Mouse (Mus musculus): ENCODE results near the gene Pitx1. TPM values are rescaled to one million over a fixed set of nuclear protein-coding genes. Genes with fewer than 3 reads are reported as not detected.
A peak's percentile ranks its signal among the peaks of the same experiment; 100 is the strongest.

Gene Pitx1
- 1.0 and 1.4 TPM in 2 replicates for polyA plus RNA-seq (2015; fragmentation: Nextera tagmentation; extraction: Ambion mirVana)

GRCm38 (mm10) chr13:55836142-55836625 lies at the start of gene Pitx1:
TSS of gene Pitx1 (minus strand) at chr13:55836192.
- Histone ChIP-seq H3K27ac (ENCODE audit: low read length) (no peak within 1 kb of the TSS), H3K9me3 (replicated peaks; ENCODE audit: control insufficient read depth, low read length, poor library complexity, severe bottlenecking) (no peaks in the 10 kb centered on the region; the same call in 1 of the 2 replicates), H3K4me3 (ENCODE audit: low read depth, low read length) (no peak within 1 kb of the TSS), H3K27me3 (ENCODE audit: control insufficient read depth, insufficient read depth, low read depth, low read length) (peaks cover 78% of the 10 kb centered on the region), H3K4me2 (ENCODE audit: low read length) (no peak within 1 kb of the TSS), H3K4me1 (ENCODE audit: control insufficient read depth, insufficient read depth, low read length) (peaks cover 5% of the 10 kb centered on the region), H3K36me3 (ENCODE audit: control insufficient read depth, insufficient read depth, low read length) (no peaks in the 10 kb centered on the region), H3K9ac (ENCODE audit: low read depth, low read length) (no peak within 1 kb of the TSS)
- no peak for ATAC-seq
- WGBS, result under 1% methylated on average over 35 of the region's 36 CpGs

- Histone ChIP-seq H3K27ac (ENCODE audit: low read length) (no peak overlapping the region), H3K27me3 (ENCODE audit: control insufficient read depth, insufficient read depth, low read depth, low read length) (no peaks in the 10 kb centered on the region), H3K4me3 (ENCODE audit: low read depth, low read length) (no peak overlapping the region), H3K4me2 (ENCODE audit: low read length) (no peak overlapping the region), H3K4me1 (ENCODE audit: control insufficient read depth, insufficient read depth, low read length) (0 out of 2 replicates have a peak, but pooled peaks cover 2% of the 10 kb centered on the region), H3K9ac (ENCODE audit: low read depth, low read length) (peak overlapping the region; percentile 40; the same call in 1 of the 2 replicates), H3K36me3 (ENCODE audit: control insufficient read depth, insufficient read depth, low read length) (no peaks in the 10 kb centered on the region), H3K9me3 (replicated peaks; ENCODE audit: control insufficient read depth, low read length, poor library complexity, severe bottlenecking) (no peaks in the 10 kb centered on the region)
- ATAC-seq, result no peak
- 50% methylated on average over 16 of the region's 16 CpGs for WGBS
These were observed 45.6 kb upstream of the Pitx1 start for GRCm38 (mm10) chr13:55881431-55882202.

- 96% methylated on average over 4 of the region's 4 CpGs for WGBS
- H3K4me2 ChIP-seq (ENCODE audit: low read length), result no peak overlapping the region
These were observed 42.4 kb upstream of the Pitx1 start for GRCm38 (mm10) chr13:55878353-55878752.

GRCm38 (mm10) chr13:55871410-55871809 lies 35.4 kb upstream of the Pitx1 start:
- Histone ChIP-seq H3K9ac (ENCODE audit: low read depth, low read length) (no peak overlapping the region), H3K27ac (ENCODE audit: low read length) (no peak overlapping the region), H3K36me3 (ENCODE audit: control insufficient read depth, insufficient read depth, low read length) (no peaks in the 10 kb centered on the region), H3K4me2 (ENCODE audit: low read length) (no peak overlapping the region), H3K4me1 (ENCODE audit: control insufficient read depth, insufficient read depth, low read length) (no peaks in the 10 kb centered on the region), H3K4me3 (ENCODE audit: low read depth, low read length) (no peak overlapping the region), H3K9me3 (replicated peaks; ENCODE audit: control insufficient read depth, low read length, poor library complexity, severe bottlenecking) (no peaks in the 10 kb centered on the region), H3K27me3 (ENCODE audit: control insufficient read depth, insufficient read depth, low read depth, low read length) (no peaks in the 10 kb centered on the region)
- WGBS, result 87% methylated on average over 7 of the region's 7 CpGs
- no peak for ATAC-seq

More at GRCm38 (mm10) chr13:55878353-55878752, 42.4 kb upstream of the Pitx1 start:
- Histone ChIP-seq H3K4me1 (ENCODE audit: control insufficient read depth, insufficient read depth, low read length) (0 out of 2 replicates have a peak, but pooled peaks cover 2% of the 10 kb centered on the region), H3K9ac (ENCODE audit: low read depth, low read length) (no peak overlapping the region), H3K27me3 (ENCODE audit: control insufficient read depth, insufficient read depth, low read depth, low read length) (no peaks in the 10 kb centered on the region), H3K4me3 (ENCODE audit: low read depth, low read length) (no peak overlapping the region), H3K9me3 (replicated peaks; ENCODE audit: control insufficient read depth, low read length, poor library complexity, severe bottlenecking) (no peaks in the 10 kb centered on the region), H3K27ac (ENCODE audit: low read length) (no peak overlapping the region), H3K36me3 (ENCODE audit: control insufficient read depth, insufficient read depth, low read length) (no peaks in the 10 kb centered on the region)
- ATAC-seq, result no peak

DNA sequence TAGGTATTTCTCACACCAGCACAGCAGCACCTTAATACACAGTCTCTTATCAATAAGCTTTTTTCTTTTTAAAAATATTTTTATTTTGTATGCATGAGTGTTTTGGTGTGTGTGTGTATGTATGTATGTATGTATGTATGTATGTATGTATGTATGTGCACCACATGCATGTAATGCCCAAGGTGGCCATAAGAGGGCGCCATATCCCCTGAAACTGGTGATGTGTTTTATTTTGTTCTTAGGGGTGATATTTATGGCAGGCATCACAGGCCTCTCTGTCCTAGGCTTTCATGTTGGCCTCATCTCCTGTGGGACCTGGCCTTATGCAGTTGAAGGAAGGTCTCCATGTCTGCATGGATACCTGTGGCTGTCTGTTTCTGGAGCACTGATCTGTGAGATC lies 34.0 kb upstream of the Pitx1 start:
- H3K4me2 ChIP-seq (ENCODE audit: low read length), result no peak overlapping the region
- 84% methylated on average over 1 of the region's 1 CpGs for WGBS

DNA sequence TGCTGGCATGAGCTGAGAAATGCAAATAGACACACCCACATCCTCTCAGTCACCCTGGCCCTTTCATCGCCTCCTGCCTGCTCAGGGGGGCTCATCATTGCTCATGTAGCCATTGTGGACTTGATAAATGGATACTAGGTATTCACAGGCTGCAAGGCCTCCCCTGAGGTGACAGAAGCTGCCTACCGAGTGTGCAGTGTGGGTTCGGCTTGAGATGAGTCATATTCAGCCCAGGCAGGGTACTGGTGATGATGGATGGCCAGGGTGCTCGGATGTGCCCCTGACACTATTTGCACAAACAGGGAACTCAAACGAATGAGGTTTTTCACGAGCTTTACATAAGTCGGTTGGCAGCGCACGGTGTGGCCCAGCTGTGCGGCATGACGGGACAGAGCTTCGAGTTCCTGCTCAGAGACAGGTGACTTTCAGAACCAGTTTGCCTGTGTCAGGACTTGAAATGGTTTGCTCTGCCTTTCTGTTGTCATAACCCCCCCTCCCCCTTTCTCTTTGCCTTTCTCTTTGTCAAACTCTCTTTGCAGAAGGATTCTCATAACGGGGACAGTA lies 31.6 kb upstream of the Pitx1 start:
- WGBS, result 75% methylated on average over 13 of the region's 13 CpGs
- H3K36me3 ChIP-seq (ENCODE audit: control insufficient read depth, insufficient read depth, low read length), result no peaks in the 10 kb centered on the region
- no peaks in the 10 kb centered on the region for H3K9me3 ChIP-seq (replicated peaks; ENCODE audit: control insufficient read depth, low read length, poor library complexity, severe bottlenecking)
- H3K4me3 ChIP-seq (ENCODE audit: low read depth, low read length), result no peak overlapping the region
- no peak for ATAC-seq
- H3K4me2 ChIP-seq (ENCODE audit: low read length), result no peak overlapping the region
- no peaks in the 10 kb centered on the region; the same call in 1 of the 2 replicates for H3K27me3 ChIP-seq (ENCODE audit: control insufficient read depth, insufficient read depth, low read depth, low read length)
- H3K4me1 ChIP-seq (ENCODE audit: control insufficient read depth, insufficient read depth, low read length), result no peaks in the 10 kb centered on the region
- H3K27ac ChIP-seq (ENCODE audit: low read length), result no peak overlapping the region
- H3K9ac ChIP-seq (ENCODE audit: low read depth, low read length), result no peak overlapping the region

More for the DNA sequence above, 34.0 kb upstream of the Pitx1 start:
- H3K9ac ChIP-seq (ENCODE audit: low read depth, low read length), result no peak overlapping the region
- H3K36me3 ChIP-seq (ENCODE audit: control insufficient read depth, insufficient read depth, low read length), result no peaks in the 10 kb centered on the region
- no peaks in the 10 kb centered on the region for H3K27me3 ChIP-seq (ENCODE audit: control insufficient read depth, insufficient read depth, low read depth, low read length)
- no peak overlapping the region for H3K4me3 ChIP-seq (ENCODE audit: low read depth, low read length)
- H3K4me1 ChIP-seq (ENCODE audit: control insufficient read depth, insufficient read depth, low read length), result no peaks in the 10 kb centered on the region
- H3K27ac ChIP-seq (ENCODE audit: low read length), result no peak overlapping the region
- no peaks in the 10 kb centered on the region for H3K9me3 ChIP-seq (replicated peaks; ENCODE audit: control insufficient read depth, low read length, poor library complexity, severe bottlenecking)
- ATAC-seq, result no peak

GRCm38 (mm10) chr13:55860483-55860882 lies 24.5 kb upstream of the Pitx1 start:
- Histone ChIP-seq H3K36me3 (ENCODE audit: control insufficient read depth, insufficient read depth, low read length) (no peaks in the 10 kb centered on the region), H3K27ac (ENCODE audit: low read length) (no peak overlapping the region), H3K27me3 (ENCODE audit: control insufficient read depth, insufficient read depth, low read depth, low read length) (peaks cover 10% of the 10 kb centered on the region; the same call in 1 of the 2 replicates), H3K9me3 (replicated peaks; ENCODE audit: control insufficient read depth, low read length, poor library complexity, severe bottlenecking) (no peaks in the 10 kb centered on the region), H3K4me3 (ENCODE audit: low read depth, low read length) (no peak overlapping the region), H3K9ac (ENCODE audit: low read depth, low read length) (no peak overlapping the region), H3K4me1 (ENCODE audit: control insufficient read depth, insufficient read depth, low read length) (0 out of 2 replicates have a peak, but pooled peaks cover 2% of the 10 kb centered on the region), H3K4me2 (ENCODE audit: low read length) (no peak overlapping the region)
- WGBS, result 19% methylated on average over 10 of the region's 10 CpGs
- ATAC-seq, result no peak

DNA sequence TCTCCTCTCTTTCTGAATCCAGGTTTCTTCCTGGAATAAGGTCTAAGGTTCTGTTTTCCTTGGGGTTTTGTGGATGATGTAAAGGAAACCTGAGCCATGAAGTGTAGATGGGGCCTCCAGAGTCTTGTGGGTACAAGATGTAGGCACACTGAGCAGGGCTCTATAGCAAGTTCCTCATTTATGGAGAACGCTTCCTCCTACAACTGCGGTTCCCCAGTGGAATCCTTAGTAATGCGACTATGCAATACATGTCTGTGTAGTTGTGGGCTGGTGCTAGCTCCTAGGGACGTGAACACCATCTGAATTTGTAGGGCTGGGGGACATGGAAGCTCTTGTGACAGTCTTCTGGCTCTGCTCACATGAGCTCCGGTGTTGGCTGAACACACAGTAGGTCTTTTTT lies 22.5 kb upstream of the Pitx1 start:
- H3K27ac ChIP-seq (ENCODE audit: low read length), result no peak overlapping the region
- 92% methylated on average over 5 of the region's 5 CpGs for WGBS
- H3K9ac ChIP-seq (ENCODE audit: low read depth, low read length), result no peak overlapping the region
- no peak overlapping the region for H3K4me3 ChIP-seq (ENCODE audit: low read depth, low read length)
- 0 out of 2 replicates have a peak, but pooled peaks cover 2% of the 10 kb centered on the region for H3K4me1 ChIP-seq (ENCODE audit: control insufficient read depth, insufficient read depth, low read length)
- H3K9me3 ChIP-seq (replicated peaks; ENCODE audit: control insufficient read depth, low read length, poor library complexity, severe bottlenecking), result no peaks in the 10 kb centered on the region
- peaks cover 10% of the 10 kb centered on the region; the same call in 1 of the 2 replicates for H3K27me3 ChIP-seq (ENCODE audit: control insufficient read depth, insufficient read depth, low read depth, low read length)
- no peaks in the 10 kb centered on the region for H3K36me3 ChIP-seq (ENCODE audit: control insufficient read depth, insufficient read depth, low read length)
- no peak for ATAC-seq
- no peak overlapping the region for H3K4me2 ChIP-seq (ENCODE audit: low read length)

GRCm38 (mm10) chr13:55855793-55856192 lies 19.8 kb upstream of the Pitx1 start:
- H3K27me3 ChIP-seq (ENCODE audit: control insufficient read depth, insufficient read depth, low read depth, low read length), result peaks cover 10% of the 10 kb centered on the region; the same call in 1 of the 2 replicates
- no peak overlapping the region for H3K27ac ChIP-seq (ENCODE audit: low read length)
- H3K4me3 ChIP-seq (ENCODE audit: low read depth, low read length), result no peak overlapping the region
- H3K36me3 ChIP-seq (ENCODE audit: control insufficient read depth, insufficient read depth, low read length), result no peaks in the 10 kb centered on the region
- no peaks in the 10 kb centered on the region for H3K9me3 ChIP-seq (replicated peaks; ENCODE audit: control insufficient read depth, low read length, poor library complexity, severe bottlenecking)
- WGBS, result 67% methylated on average over 7 of the region's 7 CpGs
- H3K4me1 ChIP-seq (ENCODE audit: control insufficient read depth, insufficient read depth, low read length), result 0 out of 2 replicates have a peak, but pooled peaks cover 2% of the 10 kb centered on the region
- H3K9ac ChIP-seq (ENCODE audit: low read depth, low read length), result no peak overlapping the region
- no peak overlapping the region for H3K4me2 ChIP-seq (ENCODE audit: low read length)
- no peak for ATAC-seq
